Mouse (Mus musculus): ENCODE data around the gene Psme2.

The Psme2 gene

DNA sequence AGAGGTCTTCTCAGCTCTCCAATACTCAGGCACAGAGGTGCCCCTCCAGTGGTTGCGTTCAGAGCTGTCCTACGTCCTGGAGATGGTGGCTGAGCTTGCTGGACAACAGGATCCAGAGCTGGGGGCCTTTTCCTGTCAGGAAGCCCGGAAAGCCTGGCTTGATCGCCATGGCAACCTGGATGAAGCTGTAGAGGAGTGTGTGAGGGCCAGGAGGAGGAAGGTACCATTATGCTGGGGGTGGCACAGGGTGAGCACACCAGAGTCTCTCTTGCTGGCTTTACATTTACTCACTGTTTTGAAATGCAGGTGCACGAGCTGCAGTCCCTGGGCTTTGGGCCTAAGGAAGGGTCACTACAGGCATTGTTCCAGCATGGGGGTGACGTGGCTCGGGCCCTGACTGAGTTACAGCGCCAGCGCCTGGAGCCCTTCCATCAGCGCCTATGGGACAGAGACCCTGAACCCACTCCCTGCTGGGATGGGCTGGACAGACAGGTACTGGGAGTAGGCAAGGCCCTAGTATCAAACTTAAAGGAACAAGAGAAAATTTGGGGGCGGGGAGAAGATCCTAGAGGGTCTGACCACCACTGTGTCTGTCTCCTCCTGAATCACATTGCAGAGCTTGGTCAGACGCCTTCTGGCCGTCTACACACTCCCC, 5.2 kb upstream of the Psme2 start:
- no peak for DNase-seq (ENCODE audit: low read depth, low spot score)

DNA sequence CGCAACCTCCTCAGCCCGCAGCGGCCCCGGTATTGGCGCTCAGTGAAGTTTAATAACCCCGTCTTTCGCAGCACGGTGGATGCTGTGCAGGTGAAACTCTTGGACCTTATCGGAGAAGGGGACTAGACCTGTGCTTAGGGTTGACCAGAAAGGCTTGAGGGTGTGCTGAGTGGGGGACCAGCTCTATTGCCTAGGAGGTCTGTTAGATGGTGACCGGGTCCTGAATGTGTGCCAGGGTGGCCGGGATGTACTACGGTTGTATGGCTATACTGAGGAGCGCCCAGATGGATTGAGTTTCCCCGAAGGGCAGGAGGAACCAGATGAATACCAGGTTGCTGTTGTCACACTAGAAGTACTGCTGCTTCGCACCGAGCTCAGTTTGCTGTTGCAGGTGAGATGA, 1.3 kb upstream of the Psme2 start:
- DNase-seq (ENCODE audit: low read depth, low spot score) = no peak

DNA sequence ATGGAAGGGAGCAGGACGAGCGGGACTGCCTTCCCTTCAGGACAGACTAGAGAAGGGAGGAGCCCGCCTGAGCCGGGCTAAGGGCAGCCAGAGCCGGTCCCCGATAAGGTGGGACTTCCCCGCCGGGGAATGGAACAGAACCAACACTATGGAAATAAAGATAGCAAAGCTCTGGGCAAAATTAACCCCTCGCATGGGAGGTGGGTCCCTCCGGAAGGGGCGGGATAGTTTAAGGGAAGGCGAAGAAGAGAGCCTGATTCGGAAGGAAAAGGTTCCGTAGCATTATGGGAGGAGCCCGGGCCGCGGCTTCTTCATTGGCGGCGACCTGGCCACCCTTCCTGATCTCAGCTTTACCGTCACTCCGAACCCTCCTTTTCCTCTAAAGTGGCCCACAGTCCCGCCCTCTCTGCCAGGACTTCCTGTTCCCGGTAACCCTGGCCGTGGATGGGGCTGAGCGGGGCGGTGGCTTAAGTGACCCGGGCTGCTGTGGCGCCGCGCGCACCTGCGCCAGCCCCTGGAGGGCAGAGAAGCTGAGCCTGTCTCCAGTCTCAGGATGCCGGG, 498 bp upstream of the Psme2 start, which contains the start of gene Rnf31:
Gene Rnf31, plus strand, starts transcription at position 378 of the 561 bp plus-strand sequence.
- peak; percentile 96 for DNase-seq (ENCODE audit: low read depth, low spot score)

DNA sequence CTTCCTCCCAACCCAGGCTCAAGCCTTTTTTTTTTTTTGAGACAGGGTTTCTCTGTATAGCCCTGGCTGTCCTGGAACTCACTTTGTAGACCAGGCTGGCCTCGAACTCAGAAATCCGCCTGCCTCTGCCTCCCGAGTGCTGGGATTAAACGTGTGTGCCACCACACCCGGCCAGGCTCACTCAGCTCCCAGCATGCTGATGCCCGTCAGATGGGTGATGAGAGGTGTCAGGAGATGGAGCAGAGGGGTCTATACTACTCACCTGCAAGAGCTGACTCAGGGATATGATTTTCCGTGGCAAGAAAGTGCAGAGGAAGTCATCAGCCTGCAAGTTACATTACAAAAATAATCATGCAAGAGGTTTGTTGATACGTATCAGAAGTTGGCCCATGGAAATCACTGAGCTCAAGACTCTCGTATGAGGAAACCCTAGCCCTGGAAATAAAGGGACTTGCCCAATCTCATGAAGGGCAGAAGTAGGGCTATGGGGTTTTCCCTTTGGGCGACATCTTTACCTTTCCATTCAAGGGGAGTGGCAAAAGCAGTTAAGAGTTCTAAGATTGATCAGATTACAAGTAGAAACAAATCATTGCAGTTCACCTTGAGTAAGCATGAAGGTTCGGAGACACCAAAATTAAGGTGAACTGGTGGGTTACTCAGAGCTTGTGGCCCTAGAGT, 1.0 kb downstream of the Psme2 start:
- DNase-seq (ENCODE audit: low read depth, low spot score) = no peak

DNA sequence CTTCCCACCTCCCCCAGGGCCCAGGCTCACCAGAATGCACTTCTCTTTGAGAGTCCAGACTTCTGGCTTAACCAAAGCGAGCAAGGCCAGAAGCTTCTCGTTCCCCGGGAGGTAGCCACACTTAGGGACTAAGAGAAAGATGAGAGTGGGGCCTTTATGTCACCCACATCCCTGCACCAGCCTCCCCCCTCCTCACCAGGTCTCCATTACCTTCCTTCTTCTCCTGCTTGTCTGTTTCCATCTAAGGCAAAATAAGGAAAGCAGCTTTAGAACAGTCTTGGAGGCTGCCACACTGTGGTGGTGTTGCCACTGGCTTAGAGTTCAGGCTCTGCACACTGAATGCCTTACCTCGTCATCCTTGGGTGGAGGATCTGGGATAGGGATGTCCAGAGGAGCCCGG, 1.6 kb downstream of the Psme2 start:
- DNase-seq (ENCODE audit: low read depth, low spot score) = no peak

DNA sequence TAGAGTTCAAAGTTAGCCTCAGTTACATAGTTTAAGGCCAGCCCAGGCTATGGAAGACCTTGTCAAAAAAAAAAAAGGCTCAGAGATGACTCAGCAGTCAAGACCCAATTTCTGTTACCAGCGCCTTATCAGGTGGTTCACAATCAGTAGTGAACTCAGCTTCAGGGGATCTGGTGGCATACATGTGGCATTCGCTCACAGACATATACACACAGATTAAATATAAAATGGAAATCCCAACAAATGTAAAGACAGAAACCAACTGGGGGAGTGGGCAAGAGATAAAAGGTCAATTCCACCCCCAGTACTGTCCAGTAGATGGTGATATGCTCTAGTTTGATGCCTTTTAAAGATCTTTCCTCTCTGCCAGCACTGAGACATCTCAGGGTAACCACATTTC, 4.8 kb downstream of the Psme2 start:
- DNase-seq (ENCODE audit: low read depth, low spot score) = no peak

DNA sequence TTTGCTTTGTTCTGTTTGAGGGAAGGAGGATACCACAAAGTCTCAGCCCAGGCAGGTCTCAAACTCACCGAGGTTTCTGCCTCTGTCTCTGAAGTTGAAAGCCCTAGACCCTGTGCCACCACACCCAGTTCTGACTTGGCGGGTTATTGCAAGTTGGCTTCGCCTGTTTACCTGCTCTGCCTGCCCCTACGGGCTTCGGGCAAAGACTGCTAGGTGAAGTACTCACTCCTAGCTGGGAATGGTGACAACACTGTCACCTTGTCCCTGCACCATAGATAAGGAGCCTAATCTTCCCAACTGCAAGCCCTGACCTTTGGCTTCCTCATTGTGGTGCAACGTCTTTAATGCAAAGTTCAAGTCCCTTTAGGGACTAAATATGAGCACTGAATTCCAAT, 5.3 kb downstream of the Psme2 start:
- DNase-seq (ENCODE audit: low read depth, low spot score) = no peak

DNA sequence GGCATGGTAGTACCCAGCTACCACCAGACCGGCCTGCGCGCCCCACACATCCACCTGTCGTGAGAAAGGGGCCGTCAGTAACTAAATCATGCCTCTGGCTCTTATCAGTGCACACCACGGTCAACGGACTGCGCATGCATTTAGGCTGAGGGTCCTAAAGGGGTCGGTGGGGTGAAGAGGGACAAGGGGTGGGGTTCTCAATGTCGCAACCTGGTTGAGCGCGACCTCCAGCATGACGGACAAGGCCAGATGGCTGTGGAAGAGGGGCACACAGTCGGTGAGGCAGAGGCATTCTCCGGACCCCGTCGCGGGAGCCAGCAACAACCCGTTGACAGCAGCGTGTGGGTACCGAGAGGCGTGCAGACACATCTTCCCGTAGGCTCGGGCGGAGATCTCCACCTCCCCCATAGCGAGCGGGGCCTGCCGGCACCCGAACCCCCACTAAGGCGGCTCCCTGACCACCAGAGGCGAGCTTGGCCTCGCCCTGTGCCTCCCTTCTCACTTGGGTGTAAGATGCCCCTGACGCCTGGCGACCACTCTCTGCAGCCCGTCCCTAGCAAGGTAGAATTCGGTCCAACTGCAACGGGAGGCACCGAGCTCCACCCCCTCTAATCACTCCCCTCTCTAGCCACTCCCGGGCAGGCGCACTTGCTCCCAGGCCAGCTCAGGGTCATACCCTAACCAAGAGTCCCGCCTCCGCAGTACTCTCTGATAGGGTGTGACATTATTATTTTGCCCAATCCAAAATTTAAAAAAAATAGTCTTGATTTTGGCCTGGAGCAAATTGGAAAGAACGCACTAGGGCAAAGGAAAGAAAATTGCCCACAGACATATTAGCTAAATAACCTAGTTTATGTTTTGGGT, 6.0 kb downstream of the Psme2 start, which contains the start of gene Emc9:
Gene Emc9, minus strand, starts transcription at position 601 of the 864 bp plus-strand sequence.
- peak; percentile 86 for DNase-seq (ENCODE audit: low read depth, low spot score)

DNA sequence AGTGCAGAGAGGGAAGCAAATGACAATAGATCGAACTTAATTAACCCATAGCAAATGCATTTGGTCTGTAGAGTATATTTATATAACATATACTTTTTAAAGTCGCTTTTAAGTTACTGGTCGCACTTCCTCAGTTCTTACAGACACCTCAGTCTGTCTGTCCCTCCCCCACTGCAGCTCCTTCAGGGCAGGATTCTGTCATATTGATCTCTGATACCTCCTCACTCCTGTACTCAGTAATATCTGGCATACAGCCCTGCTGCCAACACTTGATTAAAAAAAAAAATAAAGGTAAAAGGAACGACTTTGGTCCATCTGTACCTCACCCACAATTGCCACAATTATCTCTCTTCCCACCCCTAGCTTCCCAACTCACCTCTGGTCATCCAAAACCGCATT, 6.6 kb downstream of the Psme2 start:
- DNase-seq (ENCODE audit: low read depth, low spot score) = no peak

DNA sequence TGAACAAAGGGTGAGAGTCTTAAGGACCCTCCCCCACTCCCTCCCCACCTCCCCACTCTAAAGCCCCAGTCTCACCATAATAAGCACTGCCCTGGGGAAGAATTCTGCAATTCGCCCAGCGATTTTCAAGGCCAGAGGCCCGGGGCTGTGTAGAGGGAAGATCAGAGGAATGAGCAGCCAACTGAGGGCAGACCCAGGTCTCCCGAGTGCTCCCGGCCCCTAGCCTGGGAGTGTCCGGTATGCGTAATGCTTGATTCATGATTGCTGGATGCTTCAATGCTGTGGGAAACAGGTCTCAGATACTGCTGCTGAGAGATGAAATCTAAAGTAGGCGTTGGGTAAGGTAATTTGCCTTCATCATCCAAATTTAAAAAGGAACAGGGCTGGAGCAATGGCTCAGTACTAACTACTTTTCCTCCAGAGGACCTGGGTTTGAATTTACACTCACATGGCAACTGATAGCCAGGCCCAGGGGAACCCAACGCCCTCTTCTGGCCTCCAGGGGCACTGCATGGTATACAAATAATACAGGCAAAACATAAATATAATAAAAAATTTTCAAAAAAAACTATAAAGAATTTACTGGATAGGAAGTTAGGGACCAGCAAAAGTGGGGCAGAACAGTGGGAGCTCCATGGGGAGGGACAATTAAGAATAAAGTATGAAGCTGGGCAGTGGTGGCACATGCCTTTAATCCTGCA, 8.8 kb downstream of the Psme2 start:
- peak; percentile 47 for DNase-seq (ENCODE audit: low read depth, low spot score)

DNA sequence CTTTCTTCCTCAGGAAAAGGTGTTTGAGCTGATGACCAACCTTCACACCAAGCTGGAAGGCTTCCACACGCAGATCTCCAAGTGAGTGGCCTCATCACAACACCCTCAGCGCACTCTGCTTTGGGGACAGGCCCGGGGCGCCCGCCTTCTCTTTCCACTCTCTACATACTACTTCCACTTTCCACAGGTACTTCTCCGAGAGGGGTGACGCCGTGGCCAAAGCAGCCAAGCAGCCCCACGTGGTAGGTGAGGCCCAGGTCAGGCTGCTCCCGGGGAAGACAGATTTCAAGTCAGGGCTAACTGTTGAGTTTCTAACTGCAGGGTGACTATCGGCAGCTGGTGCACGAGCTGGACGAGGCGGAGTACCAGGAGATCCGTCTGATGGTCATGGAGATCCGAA, 10.2 kb downstream of the Psme2 start:
- no peak for DNase-seq (ENCODE audit: low read depth, low spot score)

DNA sequence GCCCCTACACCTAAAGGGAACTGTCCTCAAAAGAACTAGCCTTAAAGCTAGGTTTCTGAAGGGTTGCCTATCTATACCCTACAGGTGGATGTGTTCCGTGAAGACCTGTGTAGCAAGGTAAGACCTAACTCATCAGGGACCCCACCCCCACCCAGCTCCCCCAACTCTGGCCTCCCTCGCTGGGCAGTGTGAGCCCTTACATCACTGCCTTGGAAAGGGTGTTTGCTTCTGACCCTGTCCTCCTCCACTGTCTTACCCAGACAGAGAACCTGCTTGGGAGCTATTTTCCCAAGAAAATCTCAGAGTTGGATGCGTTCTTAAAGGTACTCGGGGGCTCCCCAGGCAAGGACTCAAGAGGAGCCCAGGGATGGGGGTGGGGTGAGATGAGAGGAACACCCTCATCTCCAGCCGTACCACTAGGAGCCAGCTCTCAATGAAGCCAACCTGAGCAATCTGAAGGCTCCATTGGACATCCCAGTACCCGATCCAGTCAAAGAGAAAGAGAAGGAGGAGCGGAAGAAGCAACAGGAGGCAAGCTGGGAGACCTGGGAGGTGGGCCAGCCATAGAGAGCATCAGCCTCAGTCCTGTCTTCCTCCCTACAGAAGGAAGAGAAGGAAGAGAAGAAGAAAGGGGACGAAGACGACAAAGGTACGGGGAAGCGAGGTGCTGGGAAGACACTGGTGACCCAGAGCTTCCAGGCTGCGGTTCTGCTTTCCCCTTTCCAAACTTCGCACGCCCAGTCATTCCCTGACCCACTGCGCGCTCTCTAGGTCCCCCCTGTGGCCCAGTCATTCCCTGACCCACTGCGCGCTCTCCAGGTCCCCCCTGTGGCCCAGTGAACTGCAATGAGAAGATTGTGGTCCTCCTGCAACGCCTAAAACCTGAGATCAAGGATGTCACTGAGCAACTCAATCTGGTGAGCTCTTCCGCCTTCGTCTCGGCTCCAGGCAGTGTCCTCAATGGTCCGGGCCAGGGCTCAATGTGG, 11.1 kb downstream of the Psme2 start:
- DNase-seq (ENCODE audit: low read depth, low spot score) = peak; percentile 42

DNA sequence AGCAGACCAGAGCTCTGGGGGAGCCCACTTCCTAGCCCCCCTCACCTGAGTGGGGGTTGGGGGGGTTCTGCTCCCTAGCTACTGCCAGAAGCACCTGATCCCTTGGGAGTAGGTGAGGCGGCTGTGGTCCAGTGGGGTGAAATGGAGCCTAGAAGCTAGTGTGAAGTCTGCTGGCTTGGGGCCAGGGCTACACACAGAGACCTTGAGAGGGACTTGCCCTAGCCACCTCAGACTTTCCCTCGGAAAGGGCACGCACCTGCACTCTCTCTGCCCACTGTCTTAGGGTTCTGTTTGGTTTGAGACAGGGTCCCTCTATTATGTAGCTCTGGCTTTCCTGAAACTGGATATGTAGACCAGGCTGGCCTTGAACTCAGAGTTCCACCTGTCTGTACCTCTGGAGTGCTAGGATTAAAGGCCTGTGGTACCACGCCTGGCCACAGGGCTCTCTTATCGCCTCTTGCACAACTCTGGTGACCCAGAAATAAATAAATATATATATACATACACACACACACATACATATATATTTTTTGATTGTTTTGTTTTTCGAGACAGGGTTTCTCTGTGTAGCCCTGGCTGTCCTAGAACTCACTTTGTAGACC, 12.1 kb downstream of the Psme2 start:
- no peak for DNase-seq (ENCODE audit: low read depth, low spot score)

DNA sequence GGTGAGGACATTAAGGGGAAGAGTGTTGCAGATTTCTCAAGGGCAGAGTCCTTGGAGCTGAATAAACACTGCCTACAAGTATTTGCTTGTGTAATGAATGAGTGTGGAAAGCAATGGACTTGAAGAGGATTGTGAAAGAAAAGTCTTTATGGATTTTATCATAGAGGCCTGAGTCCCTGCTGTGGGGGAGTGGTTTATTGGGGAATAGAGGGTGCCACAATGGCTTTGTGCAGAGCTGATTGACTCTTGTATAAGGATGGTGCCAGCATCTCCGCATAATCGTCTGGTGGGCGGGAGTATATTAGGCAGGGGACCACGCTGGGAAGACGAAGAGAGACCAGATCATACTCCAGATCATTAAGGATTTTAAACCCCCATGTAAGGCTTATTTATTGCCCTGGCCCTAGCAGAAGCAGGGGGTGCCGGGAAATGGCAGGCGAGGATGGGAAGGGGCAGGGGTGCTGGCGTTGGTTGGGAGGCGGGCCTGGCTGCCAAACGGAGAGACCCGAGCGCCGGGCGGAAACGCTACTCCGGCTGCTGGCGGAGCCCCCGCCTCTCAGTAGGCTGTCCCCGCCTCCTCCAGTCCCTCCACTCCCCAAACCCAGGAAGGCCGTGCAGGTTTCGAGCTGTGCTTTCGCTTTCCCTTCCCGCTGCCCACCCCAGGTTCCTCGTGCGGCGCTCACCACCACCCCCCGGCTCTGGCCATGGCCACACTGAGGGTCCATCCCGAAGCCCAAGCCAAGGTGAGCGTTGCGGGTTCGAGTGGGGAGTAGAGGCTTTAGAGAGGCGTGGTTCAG, 12.8 kb downstream of the Psme2 start, which contains the start of gene Psme1:
Gene Psme1, plus strand, starts transcription at position 253 of the 797 bp plus-strand sequence.
- peak; percentile 70 for DNase-seq (ENCODE audit: low read depth, low spot score)

DNA sequence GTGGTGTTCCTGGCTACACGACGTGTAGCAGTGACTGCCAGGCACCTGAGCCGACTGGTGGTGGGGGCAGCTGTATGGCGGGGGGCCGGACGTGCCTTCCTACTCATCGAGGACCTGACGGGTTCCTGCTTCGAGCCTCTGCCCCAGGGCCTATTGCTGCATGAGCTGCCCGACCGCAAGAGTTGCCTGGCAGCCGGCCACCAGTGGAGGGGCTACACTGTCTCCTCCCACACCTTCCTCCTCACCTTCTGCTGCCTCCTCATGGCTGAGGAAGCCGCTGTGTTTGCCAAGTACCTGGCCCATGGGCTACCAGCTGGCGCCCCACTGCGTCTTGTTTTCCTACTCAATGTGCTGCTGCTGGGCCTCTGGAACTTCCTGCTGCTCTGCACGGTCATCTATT, 14.5 kb downstream of the Psme2 start:
- DNase-seq (ENCODE audit: low read depth, low spot score) = no peak

DNA sequence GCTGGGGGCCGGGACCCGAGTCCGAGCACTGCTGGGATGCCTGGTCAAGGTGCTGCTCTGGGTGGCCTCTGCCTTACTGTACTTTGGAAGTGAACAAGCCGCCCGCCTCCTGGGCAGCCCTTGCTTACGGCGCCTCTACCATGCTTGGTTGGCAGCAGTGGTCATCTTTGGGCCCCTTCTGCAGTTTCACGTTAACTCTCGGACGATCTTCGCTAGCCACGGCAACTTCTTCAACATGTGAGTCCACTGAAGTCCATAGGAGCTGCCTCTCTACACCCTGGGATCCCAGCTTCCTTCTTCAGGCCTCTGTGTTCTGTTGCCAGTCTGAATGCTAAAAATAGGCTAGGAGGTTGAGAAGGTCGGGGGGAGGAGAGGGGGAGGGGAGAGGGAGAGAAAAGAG, 15.2 kb downstream of the Psme2 start:
- DNase-seq (ENCODE audit: low read depth, low spot score) = no peak

DNA sequence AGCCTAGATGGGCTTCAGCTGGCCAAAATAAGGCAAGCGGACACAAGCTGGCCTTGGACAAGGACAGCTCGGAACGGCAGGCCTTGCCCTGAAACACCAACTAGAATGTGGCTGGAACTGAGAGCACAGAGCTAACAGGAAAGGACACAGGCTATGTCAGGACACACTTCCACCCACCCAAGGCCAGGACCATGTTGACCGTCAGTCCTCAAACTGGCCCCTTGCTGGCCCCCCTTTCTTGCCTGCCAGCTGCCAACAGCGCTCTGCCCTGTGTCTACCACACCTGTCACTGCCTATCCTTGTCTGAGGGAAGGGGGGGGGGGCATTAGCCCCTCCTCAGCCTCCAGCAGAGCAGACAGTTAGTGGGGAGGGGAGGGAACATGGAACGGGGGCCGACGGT, 15.6 kb downstream of the Psme2 start, which contains the start of gene Fitm1:
Gene Fitm1, plus strand, starts transcription at position 316 of the 400 bp plus-strand sequence.
- no peak for DNase-seq (ENCODE audit: low read depth, low spot score)

DNA sequence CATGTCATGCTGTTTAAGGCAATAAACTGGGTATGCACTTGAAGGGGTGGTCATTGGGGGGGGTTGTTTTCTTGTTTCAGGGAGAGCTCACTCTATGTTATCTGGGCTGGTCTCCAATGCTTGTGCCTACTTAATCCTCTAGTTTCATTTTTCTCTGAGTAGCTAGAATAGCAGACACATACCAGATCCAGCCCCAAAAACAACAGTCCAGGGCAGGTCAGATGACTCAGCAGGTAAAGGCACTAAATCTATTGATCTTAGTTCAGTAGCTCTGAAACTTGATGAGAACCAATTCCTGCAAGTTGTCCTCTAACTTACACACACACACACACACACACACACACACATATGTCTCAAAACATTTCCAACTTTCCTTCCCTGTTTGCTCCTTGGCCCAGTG, 19.2 kb downstream of the Psme2 start:
- DNase-seq (ENCODE audit: low read depth, low spot score) = no peak

DNA sequence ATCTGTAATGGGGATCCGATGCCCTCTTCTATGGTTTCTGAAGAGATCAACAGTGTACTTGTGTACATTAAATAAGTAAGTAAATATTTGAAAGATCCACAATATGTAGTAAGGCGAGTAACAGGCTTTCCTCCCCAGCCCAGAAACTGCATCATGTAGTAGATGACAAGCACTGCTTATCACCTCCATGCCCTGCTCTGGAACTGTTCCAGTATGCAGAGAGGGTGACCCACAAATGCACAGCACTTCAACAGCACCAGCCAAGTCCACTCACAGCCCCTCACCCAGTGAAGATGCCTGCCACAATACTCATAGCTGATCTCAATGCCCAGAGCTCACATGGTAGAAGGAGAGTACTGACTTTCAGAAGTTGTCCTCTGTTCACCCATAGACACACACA, 20.3 kb downstream of the Psme2 start:
- no peak for DNase-seq (ENCODE audit: low read depth, low spot score)
